Mouse (Mus musculus) forebrain, postnatal 0 days (tissue): ENCODE data around the gene Lzic. TPM values are rescaled to one million over a fixed set of nuclear protein-coding genes. Genes with fewer than 3 reads are reported as not detected.

Experiments
- ATAC-seq: fragments of 200-750 bp; cut with Nextera tagmentation; 2 replicates; pipeline ENCODE4 v1.8.0; 2017; ENCODE audit warnings: mild to moderate bottlenecking, moderate library complexity
- DNase-seq: peaks from one replicate; pipeline ENCODE4 v3.0.0-alpha.2; 2015
- H3K27ac ChIP-seq: fragments of 300-500 bp; sonication (generic); 2 replicates; pipeline ENCODE4 v1.5.1; 2014; ENCODE audit warnings: low read depth, mild to moderate bottlenecking, antibody characterized with exemption, low read length, moderate library complexity, mixed read lengths
- H3K27me3 ChIP-seq: fragments of 300-500 bp; sonication (generic); 2 replicates; pipeline ENCODE4 v1.6.1; 2014; ENCODE audit warnings: mild to moderate bottlenecking, low read length, mixed read lengths; ENCODE audit not compliant: insufficient read depth
- H3K36me3 ChIP-seq: fragments of 300-500 bp; sonication (generic); 2 replicates; pipeline ENCODE4 v1.6.1; 2014; ENCODE audit warnings: mild to moderate bottlenecking, moderate library complexity; ENCODE audit not compliant: insufficient read depth
- H3K4me1 ChIP-seq: fragments of 300-500 bp; sonication (generic); 2 replicates; pipeline ENCODE4 v1.6.1; 2014; ENCODE audit warnings: antibody characterized with exemption; ENCODE audit not compliant: insufficient read depth
- H3K4me2 ChIP-seq: fragments of 300-500 bp; sonication (generic); 2 replicates; pipeline ENCODE4 v1.6.1; 2014; ENCODE audit warnings: low read depth, mild to moderate bottlenecking, moderate library complexity
- H3K4me3 ChIP-seq: fragments of 300-500 bp; sonication (generic); 2 replicates; pipeline ENCODE4 v1.5.1; 2014; ENCODE audit warnings: low read depth, low read length, mixed read lengths
- H3K9ac ChIP-seq: fragments of 300-500 bp; sonication (generic); 2 replicates; pipeline ENCODE4 v1.6.1; 2014; ENCODE audit warnings: mild to moderate bottlenecking
- H3K9me3 ChIP-seq: fragments of 300-500 bp; sonication (generic); 2 replicates; pipeline ENCODE4 v1.6.1; 2016; ENCODE audit warnings: low read length
- CTCF ChIP-seq: sonication (generic); IDR thresholded peaks from 2 replicates; pipeline ENCODE4 v1.5.1; 2016; ENCODE audit warnings: antibody characterized with exemption, control low read depth, low read depth
- WGBS: fragments of 180-500 bp; shearing (Covaris S2); extraction: QIAGEN DNeasy Blood & Tissue Kit; methylation state at CpG from one replicate; pipeline ENCODE4 v1.1.7; 2014; 5-methylcytosine and 5-hydroxymethylcytosine counted together
- polyA plus RNA-seq: library from polyadenylated mRNA; unstranded; fragments of >200 nt; fragmentation: Nextera tagmentation; extraction: Ambion mirVana; gene quantifications from 2 replicates; pipeline ENCODE4 v1.2.1, GENCODE M21; 2015
- total RNA-seq: library from RNA; depleted of rRNA; stranded (reverse); fragments of >200 nt; gene quantifications from 2 replicates; pipeline ENCODE4 v1.2.3, GENCODE M21; 2014

Lzic gene
- total and polyA plus RNA-seq, 2 experiments from 2014 or later, result 38.9 to 62.5 TPM

- 90% methylated on average over 4 of the region's 4 CpGs for WGBS
- Histone ChIP-seq H3K36me3 (0 out of 2 replicates have a peak, but pooled peaks cover 5% of the 10 kb centered on the region), H3K27me3 (no peaks in the 10 kb centered on the region), H3K4me1 (no peaks in the 10 kb centered on the region), H3K9me3 (no peaks in the 10 kb centered on the region), H3K9ac (no peak overlapping the region), H3K4me2 (no peak overlapping the region), H3K4me3 (no peak overlapping the region), H3K27ac (no peak overlapping the region)
- ATAC-seq (no peak), DNase-seq (no peak)
- no peak for TF ChIP-seq CTCF
Measured at GRCm38 (mm10) chr4:149525170-149525569, 40.1 kb downstream of the Lzic start.

GRCm38 (mm10) chr4:149525811-149526210 lies 40.8 kb downstream of the Lzic start:
- no peaks in the 10 kb centered on the region for H3K27me3 ChIP-seq
- no peaks in the 10 kb centered on the region for H3K4me1 ChIP-seq
- no peak for TF ChIP-seq CTCF
- no peak overlapping the region for H3K4me3 ChIP-seq
- H3K9me3 ChIP-seq, result no peaks in the 10 kb centered on the region
- DNase-seq (no peak), ATAC-seq (no peak)
- WGBS, result 72% methylated on average over 6 of the region's 6 CpGs
- H3K9ac ChIP-seq, result no peak overlapping the region
- no peak overlapping the region for H3K27ac ChIP-seq
- no peak overlapping the region for H3K4me2 ChIP-seq
- H3K36me3 ChIP-seq, result 0 out of 2 replicates have a peak, but pooled peaks cover 5% of the 10 kb centered on the region

GRCm38 (mm10) chr4:149526330-149526729 lies 41.3 kb downstream of the Lzic start:
- 17% methylated on average over 7 of the region's 7 CpGs for WGBS
- H3K4me2 ChIP-seq, result no peak overlapping the region
- no peak overlapping the region for H3K4me3 ChIP-seq
- TF ChIP-seq CTCF, result no peak
- no peaks in the 10 kb centered on the region for H3K4me1 ChIP-seq
- 0 out of 2 replicates have a peak, but pooled peaks cover 5% of the 10 kb centered on the region for H3K36me3 ChIP-seq
- H3K9ac ChIP-seq, result no peak overlapping the region
- no peak overlapping the region for H3K27ac ChIP-seq
- DNase-seq (no peak), ATAC-seq (no peak)
- no peaks in the 10 kb centered on the region for H3K9me3 ChIP-seq
- no peaks in the 10 kb centered on the region for H3K27me3 ChIP-seq

- Histone ChIP-seq H3K27me3 (no peaks in the 10 kb centered on the region), H3K4me3 (no peak overlapping the region), H3K4me1 (no peaks in the 10 kb centered on the region), H3K9me3 (no peaks in the 10 kb centered on the region), H3K27ac (no peak overlapping the region; the same call in 1 of the 2 replicates), H3K36me3 (0 out of 2 replicates have a peak, but pooled peaks cover 5% of the 10 kb centered on the region), H3K9ac (no peak overlapping the region), H3K4me2 (no peak overlapping the region)
- no peak for ATAC-seq
- DNase-seq, result no peak
- 81% methylated on average over 15 of the region's 15 CpGs for WGBS
- TF ChIP-seq CTCF, result no peak
Measured at GRCm38 (mm10) chr4:149527621-149528354, 42.8 kb downstream of the Lzic start.

GRCm38 (mm10) chr4:149529691-149530090 lies 44.7 kb downstream of the Lzic start:
- Histone ChIP-seq H3K9me3 (no peaks in the 10 kb centered on the region), H3K9ac (no peak overlapping the region), H3K4me2 (no peak overlapping the region), H3K36me3 (0 out of 2 replicates have a peak, but pooled peaks cover 5% of the 10 kb centered on the region), H3K27ac (no peak overlapping the region), H3K27me3 (no peaks in the 10 kb centered on the region), H3K4me1 (no peaks in the 10 kb centered on the region), H3K4me3 (no peak overlapping the region)
- ATAC-seq (no peak), DNase-seq (no peak)
- no peak for TF ChIP-seq CTCF
- WGBS, result 89% methylated on average over 6 of the region's 6 CpGs

DNA sequence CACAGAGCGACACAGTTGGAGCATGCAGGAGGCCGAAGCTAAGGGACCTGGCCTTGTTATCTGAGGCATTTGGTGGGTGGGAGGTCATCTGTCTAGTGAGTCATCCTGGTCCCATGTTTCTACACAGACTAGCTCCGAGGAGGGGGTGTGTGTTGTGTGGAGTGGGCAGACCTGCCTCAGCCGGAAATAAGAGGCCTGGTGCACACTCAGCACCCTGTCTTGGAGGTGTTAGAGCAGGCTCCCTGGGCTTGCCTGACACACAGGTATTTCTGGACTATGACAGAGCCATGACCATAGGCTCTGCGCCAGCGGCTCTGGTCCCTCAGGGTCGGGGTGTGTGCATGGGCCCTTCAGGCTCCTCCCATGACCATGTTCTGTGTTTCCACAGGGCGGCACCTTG lies 54.4 kb downstream of the Lzic start:
- Histone ChIP-seq H3K4me3 (no peak overlapping the region), H3K4me1 (no peaks in the 10 kb centered on the region), H3K36me3 (no peaks in the 10 kb centered on the region), H3K27ac (no peak overlapping the region), H3K27me3 (no peaks in the 10 kb centered on the region), H3K9me3 (no peaks in the 10 kb centered on the region), H3K9ac (no peak overlapping the region), H3K4me2 (no peak overlapping the region)
- DNase-seq, result no peak
- WGBS, result 83% methylated on average over 8 of the region's 8 CpGs
- no peak for ATAC-seq
- TF ChIP-seq CTCF, result no peak

GRCm38 (mm10) chr4:149541935-149542334 lies 56.9 kb downstream of the Lzic start:
- no peak for DNase-seq
- no peaks in the 10 kb centered on the region for H3K4me1 ChIP-seq
- peaks cover 16% of the 10 kb centered on the region for H3K36me3 ChIP-seq
- no peak overlapping the region for H3K4me2 ChIP-seq
- no peak overlapping the region for H3K27ac ChIP-seq
- H3K4me3 ChIP-seq, result no peak overlapping the region
- WGBS, result 45% methylated on average over 5 of the region's 5 CpGs
- no peak overlapping the region for H3K9ac ChIP-seq
- no peaks in the 10 kb centered on the region for H3K9me3 ChIP-seq
- no peak for TF ChIP-seq CTCF
- no peaks in the 10 kb centered on the region for H3K27me3 ChIP-seq
- ATAC-seq, result no peak
